Mouse (Mus musculus) brain, embryonic 18.5 days (tissue): ENCODE measurements at regions not wholly inside any gene's neighbourhood (a gene's known extent, or its start where the extent isn't known, plus 50 kb on each side); places are given as distances from the start of the nearest gene placed in this dataset.

Source experiments
- DNase-seq: peaks from one replicate; pipeline ENCODE4 v3.0.0-alpha.2; 2012; ENCODE audit warnings: low read depth, low spot score

GRCm38 (mm10) chr12:62768930-62769329 lies 1246.0 kb downstream of the Lrfn5 start:
- peak; percentile 71 for DNase-seq

GRCm38 (mm10) chr12:62769895-62770294 lies 1246.9 kb downstream of the Lrfn5 start:
- no peak for DNase-seq

GRCm38 (mm10) chr12:62775974-62776373 lies 1253.0 kb downstream of the Lrfn5 start:
- DNase-seq = no peak

GRCm38 (mm10) chr12:62812781-62813180 lies 1289.8 kb downstream of the Lrfn5 start:
- DNase-seq = peak; percentile 22
